Mouse (Mus musculus): Measurements from ENCODE around the gene Gm49380. TPM values are rescaled to one million over a fixed set of nuclear protein-coding genes. Genes with fewer than 3 reads are reported as not detected.

Gene Gm49380
- polyA plus RNA-seq, 1 experiment from 2014 or later: 0.35 TPM

GRCm38 (mm10) chr9:44078136-44078797 lies 35.0 kb downstream of the Gm49380 start:
- Histone ChIP-seq H3K4me3 (ENCODE audit: low read depth, low read length) (no peak overlapping the region), H3K9me3 (ENCODE audit: control insufficient read depth, low read length) (no peaks in the 10 kb centered on the region), H3K4me1 (ENCODE audit: control insufficient read depth, insufficient read depth, low read length) (peaks cover 10% of the 10 kb centered on the region), H3K27ac (replicated peaks; ENCODE audit: low read depth, low read length) (no peak overlapping the region), H3K27me3 (replicated peaks; ENCODE audit: control insufficient read depth, insufficient read depth, low read length) (peaks cover 9% of the 10 kb centered on the region; the same call in 1 of the 2 replicates), H3K4me2 (ENCODE audit: low read depth, low read length) (no peak overlapping the region), H3K9ac (ENCODE audit: low read depth, low read length) (no peak overlapping the region), H3K36me3 (ENCODE audit: control insufficient read depth, insufficient read depth, low read length) (no peaks in the 10 kb centered on the region)
- 74% methylated on average over 10 of the region's 10 CpGs for WGBS
- DNase-seq (ENCODE audit: low spot score): no peak
- no peak for ATAC-seq (ENCODE audit: low read depth)

GRCm38 (mm10) chr9:44077266-44077910 lies 35.9 kb downstream of the Gm49380 start:
- no peak overlapping the region for H3K9ac ChIP-seq (ENCODE audit: low read depth, low read length)
- 80% methylated on average over 11 of the region's 11 CpGs for WGBS
- H3K9me3 ChIP-seq (ENCODE audit: control insufficient read depth, low read length): no peaks in the 10 kb centered on the region
- no peak overlapping the region for H3K4me3 ChIP-seq (ENCODE audit: low read depth, low read length)
- H3K27ac ChIP-seq (replicated peaks; ENCODE audit: low read depth, low read length): no peak overlapping the region
- DNase-seq (ENCODE audit: low spot score): no peak
- no peak overlapping the region for H3K4me2 ChIP-seq (ENCODE audit: low read depth, low read length)
- ATAC-seq (ENCODE audit: low read depth): no peak
- H3K27me3 ChIP-seq (replicated peaks; ENCODE audit: control insufficient read depth, insufficient read depth, low read length): no peaks in the 10 kb centered on the region
- no peaks in the 10 kb centered on the region for H3K36me3 ChIP-seq (ENCODE audit: control insufficient read depth, insufficient read depth, low read length)
- peaks cover 13% of the 10 kb centered on the region for H3K4me1 ChIP-seq (ENCODE audit: control insufficient read depth, insufficient read depth, low read length)

GRCm38 (mm10) chr9:44076764-44077120 lies 36.6 kb downstream of the Gm49380 start:
- Histone ChIP-seq H3K9ac (ENCODE audit: low read depth, low read length) (no peak overlapping the region), H3K4me2 (ENCODE audit: low read depth, low read length) (no peak overlapping the region), H3K9me3 (ENCODE audit: control insufficient read depth, low read length) (no peaks in the 10 kb centered on the region), H3K36me3 (ENCODE audit: control insufficient read depth, insufficient read depth, low read length) (no peaks in the 10 kb centered on the region), H3K4me3 (ENCODE audit: low read depth, low read length) (no peak overlapping the region), H3K27ac (replicated peaks; ENCODE audit: low read depth, low read length) (no peak overlapping the region), H3K27me3 (replicated peaks; ENCODE audit: control insufficient read depth, insufficient read depth, low read length) (no peaks in the 10 kb centered on the region), H3K4me1 (ENCODE audit: control insufficient read depth, insufficient read depth, low read length) (peaks cover 20% of the 10 kb centered on the region)
- DNase-seq (ENCODE audit: low spot score) (peak; percentile 77), ATAC-seq (ENCODE audit: low read depth) (peak; percentile 30; the same call in 1 of the 2 replicates)
- 12% methylated on average over 5 of the region's 5 CpGs for WGBS

- ATAC-seq (ENCODE audit: low read depth) (no peak), DNase-seq (ENCODE audit: low spot score) (no peak)
- Histone ChIP-seq H3K27ac (replicated peaks; ENCODE audit: low read depth, low read length) (no peak overlapping the region), H3K9me3 (ENCODE audit: control insufficient read depth, low read length) (no peaks in the 10 kb centered on the region), H3K9ac (ENCODE audit: low read depth, low read length) (no peak overlapping the region), H3K4me3 (ENCODE audit: low read depth, low read length) (no peak overlapping the region), H3K36me3 (ENCODE audit: control insufficient read depth, insufficient read depth, low read length) (no peaks in the 10 kb centered on the region), H3K4me1 (ENCODE audit: control insufficient read depth, insufficient read depth, low read length) (peaks cover 20% of the 10 kb centered on the region), H3K27me3 (replicated peaks; ENCODE audit: control insufficient read depth, insufficient read depth, low read length) (no peaks in the 10 kb centered on the region), H3K4me2 (ENCODE audit: low read depth, low read length) (no peak overlapping the region)
- 65% methylated on average over 16 of the region's 16 CpGs for WGBS
Observed at GRCm38 (mm10) chr9:44075996-44076763, 37.1 kb downstream of the Gm49380 start.

- Histone ChIP-seq H3K4me3 (ENCODE audit: low read depth, low read length) (no peak overlapping the region), H3K27ac (replicated peaks; ENCODE audit: low read depth, low read length) (no peak overlapping the region), H3K27me3 (replicated peaks; ENCODE audit: control insufficient read depth, insufficient read depth, low read length) (no peaks in the 10 kb centered on the region), H3K9me3 (ENCODE audit: control insufficient read depth, low read length) (no peaks in the 10 kb centered on the region), H3K36me3 (ENCODE audit: control insufficient read depth, insufficient read depth, low read length) (no peaks in the 10 kb centered on the region), H3K9ac (ENCODE audit: low read depth, low read length) (no peak overlapping the region), H3K4me2 (ENCODE audit: low read depth, low read length) (no peak overlapping the region), H3K4me1 (ENCODE audit: control insufficient read depth, insufficient read depth, low read length) (peaks cover 20% of the 10 kb centered on the region)
- ATAC-seq (ENCODE audit: low read depth): no peak
- WGBS: 74% methylated on average over 24 of the region's 24 CpGs
- no peak for DNase-seq (ENCODE audit: low spot score)
Observed at GRCm38 (mm10) chr9:44075276-44075995, 37.9 kb downstream of the Gm49380 start.

GRCm38 (mm10) chr9:44074395-44075275 lies 38.7 kb downstream of the Gm49380 start:
- 62% methylated on average over 9 of the region's 9 CpGs for WGBS

GRCm38 (mm10) chr9:44073115-44073514 lies 40.2 kb downstream of the Gm49380 start:
- DNase-seq (ENCODE audit: low spot score): no peak
- Histone ChIP-seq H3K4me1 (ENCODE audit: control insufficient read depth, insufficient read depth, low read length) (peaks cover 19% of the 10 kb centered on the region), H3K27ac (replicated peaks; ENCODE audit: low read depth, low read length) (no peak overlapping the region), H3K36me3 (ENCODE audit: control insufficient read depth, insufficient read depth, low read length) (no peaks in the 10 kb centered on the region), H3K4me3 (ENCODE audit: low read depth, low read length) (no peak overlapping the region), H3K4me2 (ENCODE audit: low read depth, low read length) (no peak overlapping the region), H3K9me3 (ENCODE audit: control insufficient read depth, low read length) (no peaks in the 10 kb centered on the region), H3K9ac (ENCODE audit: low read depth, low read length) (no peak overlapping the region), H3K27me3 (replicated peaks; ENCODE audit: control insufficient read depth, insufficient read depth, low read length) (no peaks in the 10 kb centered on the region)
- WGBS: 71% methylated on average over 5 of the region's 5 CpGs
- no peak for ATAC-seq (ENCODE audit: low read depth)

More at GRCm38 (mm10) chr9:44074395-44075275, 38.7 kb downstream of the Gm49380 start:
- no peaks in the 10 kb centered on the region for H3K9me3 ChIP-seq (ENCODE audit: control insufficient read depth, low read length)
- H3K27ac ChIP-seq (replicated peaks; ENCODE audit: low read depth, low read length): no peak overlapping the region
- ATAC-seq (ENCODE audit: low read depth) (no peak), DNase-seq (ENCODE audit: low spot score) (no peak)
- no peak overlapping the region for H3K4me3 ChIP-seq (ENCODE audit: low read depth, low read length)
- no peaks in the 10 kb centered on the region for H3K36me3 ChIP-seq (ENCODE audit: control insufficient read depth, insufficient read depth, low read length)
- peaks cover 24% of the 10 kb centered on the region for H3K4me1 ChIP-seq (ENCODE audit: control insufficient read depth, insufficient read depth, low read length)
- H3K9ac ChIP-seq (ENCODE audit: low read depth, low read length): no peak overlapping the region
- H3K4me2 ChIP-seq (ENCODE audit: low read depth, low read length): no peak overlapping the region
- H3K27me3 ChIP-seq (replicated peaks; ENCODE audit: control insufficient read depth, insufficient read depth, low read length): no peaks in the 10 kb centered on the region

- Histone ChIP-seq H3K36me3 (ENCODE audit: control insufficient read depth, insufficient read depth, low read length) (no peaks in the 10 kb centered on the region), H3K9ac (ENCODE audit: low read depth, low read length) (no peak overlapping the region), H3K27ac (replicated peaks; ENCODE audit: low read depth, low read length) (no peak overlapping the region; the same call in 1 of the 2 replicates), H3K4me2 (ENCODE audit: low read depth, low read length) (peak overlapping the region; percentile 10; the same call in 1 of the 2 replicates), H3K27me3 (replicated peaks; ENCODE audit: control insufficient read depth, insufficient read depth, low read length) (no peaks in the 10 kb centered on the region), H3K4me3 (ENCODE audit: low read depth, low read length) (no peak overlapping the region), H3K4me1 (ENCODE audit: control insufficient read depth, insufficient read depth, low read length) (peaks cover 21% of the 10 kb centered on the region), H3K9me3 (ENCODE audit: control insufficient read depth, low read length) (no peaks in the 10 kb centered on the region)
- no peak for DNase-seq (ENCODE audit: low spot score)
- no peak for ATAC-seq (ENCODE audit: low read depth)
- 33% methylated on average over 4 of the region's 4 CpGs for WGBS
Observed at GRCm38 (mm10) chr9:44072599-44072915, 40.7 kb downstream of the Gm49380 start.

All from embryonic facial prominence, embryonic 14.5 days (tissue).